Mouse (Mus musculus) heart, embryonic 15.5 days (tissue): ENCODE data around the gene Vangl1. TPM values are rescaled to one million over a fixed set of nuclear protein-coding genes. Genes with fewer than 3 reads are reported as not detected.
"Not testable (repeated sequence)": the region's sequence is repeated elsewhere in the genome, so short reads cannot be mapped to it uniquely, and the experiment has no call there.

Experiments
- ATAC-seq: fragments of 200-750 bp; cut with Nextera tagmentation; replicated peaks from 2 replicates; pipeline ENCODE4 v1.8.0; 2017; ENCODE audit warnings: low read depth, moderate TSS enrichment; ENCODE audit not compliant: insufficient number of reproducible peaks, insufficient read depth, low FRiP score
- H3K27ac ChIP-seq: fragments of 300-500 bp; sonication (generic); 2 replicates; pipeline ENCODE4 v1.5.1; 2015; ENCODE audit warnings: mild to moderate bottlenecking, inconsistent platforms
- H3K27me3 ChIP-seq: fragments of 300-500 bp; sonication (generic); 2 replicates; pipeline ENCODE4 v1.6.1; 2015; ENCODE audit warnings: inconsistent platforms
- H3K36me3 ChIP-seq: fragments of 300-500 bp; sonication (generic); 2 replicates; pipeline ENCODE4 v1.6.1; 2015; ENCODE audit warnings: mild to moderate bottlenecking, inconsistent platforms
- H3K4me1 ChIP-seq: fragments of 300-500 bp; sonication (generic); replicated peaks from 2 replicates; pipeline ENCODE4 v1.6.1; 2015; ENCODE audit warnings: inconsistent platforms
- H3K4me2 ChIP-seq: fragments of 300-500 bp; sonication (generic); 2 replicates; pipeline ENCODE4 v1.6.1; 2015; ENCODE audit warnings: inconsistent platforms, mild to moderate bottlenecking, moderate library complexity
- H3K4me3 ChIP-seq: fragments of 300-500 bp; sonication (generic); 2 replicates; pipeline ENCODE4 v1.5.1; 2015; ENCODE audit warnings: mild to moderate bottlenecking, inconsistent platforms
- H3K9ac ChIP-seq: fragments of 300-500 bp; sonication (generic); 2 replicates; pipeline ENCODE4 v1.6.1; 2015; ENCODE audit warnings: mild to moderate bottlenecking, inconsistent platforms
- H3K9me3 ChIP-seq: fragments of 300-500 bp; sonication (generic); replicated peaks from 2 replicates; pipeline ENCODE4 v1.6.1; 2016; ENCODE audit warnings: inconsistent platforms
- WGBS: fragments of 180-500 bp; shearing (Covaris S2); methylation state at CpG from one replicate; pipeline ENCODE4 v1.1.7; 2015; ENCODE audit warnings: mixed read lengths; 5-methylcytosine and 5-hydroxymethylcytosine counted together
- polyA plus RNA-seq: library from polyadenylated mRNA; unstranded; fragments of >200 nt; fragmentation: Nextera tagmentation; extraction: Ambion mirVana; gene quantifications from 2 replicates; pipeline ENCODE4 v1.2.1, GENCODE M21; 2015

Vangl1 gene
- polyA plus RNA-seq, 1 experiment from 2014 or later = 20.2 TPM

- no peak overlapping the region for H3K4me3 ChIP-seq
- 12% methylated on average over 13 of the region's 13 CpGs for WGBS
- H3K9ac ChIP-seq = no peak overlapping the region
- H3K27me3 ChIP-seq = no peaks in the 10 kb centered on the region
- ATAC-seq = peak; percentile 90
- H3K36me3 ChIP-seq = peaks cover 10% of the 10 kb centered on the region
- H3K27ac ChIP-seq = peak overlapping the region; percentile 78
- H3K9me3 ChIP-seq = no peaks in the 10 kb centered on the region
- H3K4me1 ChIP-seq = peaks cover 73% of the 10 kb centered on the region
- H3K4me2 ChIP-seq = peak overlapping the region; percentile 24; the same call in 1 of the 2 replicates
These were observed 35.1 kb downstream of the Vangl1 start for GRCm38 (mm10) chr3:102169197-102169905.

- peak overlapping the region; percentile 26; the same call in 1 of the 2 replicates for H3K4me2 ChIP-seq
- no peaks in the 10 kb centered on the region for H3K9me3 ChIP-seq
- no peaks in the 10 kb centered on the region for H3K27me3 ChIP-seq
- WGBS = 19% methylated on average over 10 of the region's 10 CpGs
- ATAC-seq = no peak
- H3K4me1 ChIP-seq = peaks cover 56% of the 10 kb centered on the region
- H3K9ac ChIP-seq = no peak overlapping the region
- H3K4me3 ChIP-seq = no peak overlapping the region
- H3K27ac ChIP-seq = peak overlapping the region; percentile 60
- H3K36me3 ChIP-seq = peaks cover 24% of the 10 kb centered on the region
These were observed 36.8 kb downstream of the Vangl1 start for GRCm38 (mm10) chr3:102167555-102168210.

DNA sequence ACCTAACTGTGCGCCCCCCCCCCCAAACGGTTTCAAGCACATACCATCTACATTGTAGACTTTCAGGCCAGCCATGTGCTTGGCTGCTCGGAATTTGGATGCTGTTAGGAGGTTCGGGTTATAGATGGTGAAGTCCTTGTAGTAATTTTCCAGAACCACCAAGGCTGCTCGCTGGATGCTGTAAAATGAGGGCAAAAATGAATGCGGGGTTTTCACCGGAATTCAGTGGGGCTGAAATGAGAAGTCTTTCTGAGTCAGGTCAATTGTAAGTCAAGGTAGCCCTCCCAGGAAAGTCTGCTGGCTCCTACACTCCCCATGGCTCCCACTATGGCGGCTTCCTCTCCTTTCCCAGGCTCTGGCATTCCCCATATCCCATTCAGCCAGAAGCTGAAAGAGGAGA is 37.7 kb downstream of the Vangl1 start:
- no peak overlapping the region for H3K4me2 ChIP-seq
- H3K9me3 ChIP-seq = no peaks in the 10 kb centered on the region
- no peak for ATAC-seq
- H3K27me3 ChIP-seq = no peaks in the 10 kb centered on the region
- peaks cover 32% of the 10 kb centered on the region for H3K36me3 ChIP-seq
- H3K27ac ChIP-seq = no peak overlapping the region
- WGBS = 86% methylated on average over 8 of the region's 8 CpGs
- no peak overlapping the region for H3K9ac ChIP-seq
- H3K4me3 ChIP-seq = no peak overlapping the region
- H3K4me1 ChIP-seq = peaks cover 52% of the 10 kb centered on the region

- Histone ChIP-seq H3K4me2 (no peak overlapping the region), H3K4me1 (peaks cover 52% of the 10 kb centered on the region), H3K27ac (no peak overlapping the region), H3K27me3 (no peaks in the 10 kb centered on the region), H3K36me3 (peaks cover 35% of the 10 kb centered on the region), H3K4me3 (no peak overlapping the region), H3K9ac (no peak overlapping the region), H3K9me3 (no peaks in the 10 kb centered on the region)
- 71% methylated on average over 4 of the region's 4 CpGs for WGBS
- no peak for ATAC-seq
These were observed 38.2 kb downstream of the Vangl1 start for GRCm38 (mm10) chr3:102166287-102166620.

- Histone ChIP-seq H3K27ac (no peak overlapping the region), H3K4me1 (peaks cover 47% of the 10 kb centered on the region), H3K9ac (no peak overlapping the region), H3K9me3 (no peaks in the 10 kb centered on the region), H3K4me3 (no peak overlapping the region), H3K36me3 (peaks cover 41% of the 10 kb centered on the region), H3K27me3 (no peaks in the 10 kb centered on the region), H3K4me2 (no peak overlapping the region)
- whole genome bisulfite sequencing = 65% methylated on average over 21 of the region's 21 CpGs
- no peak for ATAC-seq
These were observed 38.8 kb downstream of the Vangl1 start for GRCm38 (mm10) chr3:102165536-102166286.

DNA sequence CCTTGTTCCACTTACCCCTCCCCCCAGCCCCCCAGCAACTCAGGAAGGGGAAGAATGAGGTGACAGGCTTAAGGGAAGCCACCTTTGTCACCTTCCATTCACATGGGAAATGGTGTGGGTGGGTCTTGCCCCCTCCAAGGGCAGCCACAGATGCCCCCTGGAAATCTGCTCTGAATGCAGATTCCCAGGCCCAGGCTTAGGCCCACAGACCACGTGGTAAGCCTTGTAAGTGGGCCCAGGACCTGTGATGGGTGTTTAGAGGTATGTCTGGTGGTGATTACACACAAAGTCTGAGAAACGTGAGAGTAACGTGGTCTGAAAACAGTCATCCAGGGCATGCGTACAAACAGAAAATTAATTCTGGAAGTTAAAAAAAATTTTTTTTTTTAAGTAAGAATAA is 39.6 kb downstream of the Vangl1 start:
- Histone ChIP-seq H3K9ac (no peak overlapping the region), H3K27ac (no peak overlapping the region), H3K4me2 (no peak overlapping the region), H3K4me3 (no peak overlapping the region), H3K9me3 (no peaks in the 10 kb centered on the region), H3K4me1 (peaks cover 42% of the 10 kb centered on the region), H3K27me3 (no peaks in the 10 kb centered on the region), H3K36me3 (peaks cover 47% of the 10 kb centered on the region)
- 74% methylated on average over 4 of the region's 4 CpGs for WGBS
- no peak for ATAC-seq

DNA sequence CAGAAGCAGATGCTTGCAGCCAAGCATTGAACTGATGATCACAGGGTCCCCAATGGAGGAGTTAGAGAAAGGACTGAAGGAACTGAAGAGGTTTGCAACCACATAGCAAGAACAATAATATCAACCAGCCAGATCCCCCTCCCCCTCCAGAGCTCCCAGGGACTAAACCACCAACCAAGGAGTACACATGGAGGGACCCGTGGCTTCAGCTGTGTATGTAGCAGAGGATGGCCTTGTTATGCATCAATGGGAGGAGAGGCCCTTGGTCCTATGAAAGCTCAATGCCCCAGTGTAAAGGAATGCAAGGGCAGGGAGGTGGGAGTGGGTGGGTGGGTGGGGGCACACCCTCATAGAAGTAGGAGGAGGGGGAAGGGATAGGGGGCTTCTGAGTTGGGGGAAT is 40.6 kb downstream of the Vangl1 start:
- Histone ChIP-seq H3K36me3 (peaks cover 47% of the 10 kb centered on the region), H3K4me1 (peaks cover 43% of the 10 kb centered on the region)
- H3K9me3 ChIP-seq, H3K9ac ChIP-seq, H3K4me2 ChIP-seq, H3K4me3 ChIP-seq, H3K27me3 ChIP-seq, ATAC-seq, H3K27ac ChIP-seq: not testable (repeated sequence)
- WGBS = 67% methylated on average over 1 of the region's 1 CpGs

GRCm38 (mm10) chr3:102159423-102160325 is 44.8 kb downstream of the Vangl1 start:
- H3K36me3 ChIP-seq = peaks cover 57% of the 10 kb centered on the region
- H3K4me2 ChIP-seq = no peak overlapping the region
- ATAC-seq = peak; percentile 64
- no peak overlapping the region for H3K4me3 ChIP-seq
- H3K9ac ChIP-seq = no peak overlapping the region
- no peaks in the 10 kb centered on the region for H3K9me3 ChIP-seq
- H3K4me1 ChIP-seq = peaks cover 16% of the 10 kb centered on the region
- H3K27ac ChIP-seq = no peak overlapping the region
- 52% methylated on average over 14 of the region's 14 CpGs for WGBS
- H3K27me3 ChIP-seq = no peaks in the 10 kb centered on the region

- no peak overlapping the region for H3K4me2 ChIP-seq
- ATAC-seq = peak; percentile 23; the same call in 1 of the 2 replicates
- H3K4me3 ChIP-seq = no peak overlapping the region
- H3K27ac ChIP-seq = no peak overlapping the region; the same call in 1 of the 2 replicates
- H3K9ac ChIP-seq = no peak overlapping the region
- WGBS = 68% methylated on average over 14 of the region's 14 CpGs
- no peaks in the 10 kb centered on the region for H3K27me3 ChIP-seq
- H3K9me3 ChIP-seq = no peaks in the 10 kb centered on the region
- peaks cover 16% of the 10 kb centered on the region for H3K4me1 ChIP-seq
- H3K36me3 ChIP-seq = peaks cover 57% of the 10 kb centered on the region
These were observed 45.6 kb downstream of the Vangl1 start for GRCm38 (mm10) chr3:102158759-102159422.

DNA sequence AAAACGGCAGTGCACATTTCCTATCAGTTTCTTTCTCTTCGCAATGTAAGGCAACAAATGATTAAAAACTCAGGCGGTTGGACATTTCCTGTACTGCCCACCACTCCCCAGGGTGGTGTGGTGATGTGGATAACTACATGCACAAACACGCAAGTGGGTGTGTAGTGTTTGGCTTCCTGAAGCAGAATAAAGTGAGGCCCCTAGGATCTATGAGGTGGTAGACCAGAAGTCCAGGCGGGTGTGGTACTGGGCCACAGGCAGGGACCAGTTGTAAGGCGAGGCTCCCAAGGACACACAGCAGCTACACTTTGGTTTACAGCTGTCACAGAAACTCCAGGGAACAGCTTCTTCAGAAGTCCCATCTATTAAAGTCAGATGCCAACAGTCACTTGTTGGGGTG is 46.8 kb downstream of the Vangl1 start:
- WGBS = 82% methylated on average over 6 of the region's 6 CpGs
- Histone ChIP-seq H3K9me3 (no peaks in the 10 kb centered on the region), H3K4me2 (no peak overlapping the region), H3K4me1 (peaks cover 20% of the 10 kb centered on the region), H3K4me3 (no peak overlapping the region), H3K27ac (no peak overlapping the region), H3K36me3 (peaks cover 46% of the 10 kb centered on the region), H3K9ac (no peak overlapping the region), H3K27me3 (no peaks in the 10 kb centered on the region)
- no peak for ATAC-seq
